Mouse (Mus musculus) gastrocnemius, adult 2 months (tissue): ENCODE measurements around the gene Ppp1r15a. TPM values are rescaled to one million over a fixed set of nuclear protein-coding genes. Genes with fewer than 3 reads are reported as not detected.
"Not testable (repeated sequence)": the region's sequence is repeated elsewhere in the genome, so short reads cannot be mapped to it uniquely, and the experiment has no call there.

Experiments
- DNase-seq: peaks from one replicate; pipeline ENCODE4 v3.0.0; 2022
- H3K27ac ChIP-seq: fragments of 200-600 bp; 2 replicates; pipeline ENCODE4 v1.8.1; 2022; ENCODE audit warnings: mild to moderate bottlenecking
- H3K4me3 ChIP-seq: fragments of 200-600 bp; 2 replicates; pipeline ENCODE4 v1.8.1; 2022; ENCODE audit warnings: mild to moderate bottlenecking, moderate library complexity
- CTCF ChIP-seq: fragments of 200-600 bp; IDR thresholded peaks from 2 replicates; pipeline ENCODE4 v1.8.1; 2022; ENCODE audit warnings: antibody characterized with exemption, mild to moderate bottlenecking, moderate library complexity
- intact Hi-C: fragments of 180-260 bp; cut with DNase I; formaldehyde crosslinking; loops from one replicate; pipeline ENCODE4 v1.15.1; 2025
- total RNA-seq, 2 experiments: library from RNA; stranded (reverse); gene quantifications; 2 replicates each; pipeline ENCODE4 v1.2.3; 2021

Gene Ppp1r15a
- total RNA-seq, 2 experiments from 2014 or later: 28.3 to 28.5 TPM

- TF ChIP-seq CTCF: no peak
Measured at GRCm38 (mm10) chr7:45482166-45482565, 43.9 kb downstream of the Ppp1r15a start.

GRCm38 (mm10) chr7:45481374-45481927 lies 44.6 kb downstream of the Ppp1r15a start, which contains the start of gene Tulp2:
Gene Tulp2, plus strand, starts transcription at chr7:45481877.
- Histone ChIP-seq H3K4me3 (no peak within 1 kb of the TSS), H3K27ac (no peak within 1 kb of the TSS)
- peak; percentile 74 for DNase-seq
- intact Hi-C loops: no loop called here
- no peak for TF ChIP-seq CTCF

More at GRCm38 (mm10) chr7:45482166-45482565, 43.9 kb downstream of the Ppp1r15a start:
- intact Hi-C loops: no loop called here
- H3K27ac ChIP-seq: no peak overlapping the region
- no peak for DNase-seq
- H3K4me3 ChIP-seq: no peak overlapping the region

GRCm38 (mm10) chr7:45480310-45480709 lies 45.8 kb downstream of the Ppp1r15a start:
- intact Hi-C loops, H3K27ac ChIP-seq, DNase-seq, H3K4me3 ChIP-seq: not testable (repeated sequence)

- intact Hi-C loops: loop anchor here (1.0 to 5.0 kb wide), 2 partner anchors 29 to 204 kb away; partner anchors contain the start of gene Ntn5
- Histone ChIP-seq H3K4me3 (no peak overlapping the region), H3K27ac (no peak overlapping the region)
- no peak for TF ChIP-seq CTCF
- no peak for DNase-seq
Measured at GRCm38 (mm10) chr7:45478774-45479173, 47.3 kb downstream of the Ppp1r15a start.

GRCm38 (mm10) chr7:45477003-45477402 lies 49.1 kb downstream of the Ppp1r15a start:
- DNase-seq: peak; percentile 80
- Histone ChIP-seq H3K4me3 (no peak overlapping the region), H3K27ac (peak overlapping the region; percentile 85)
- intact Hi-C loops: loop anchor here (2.0 to 5.0 kb wide), 2 partner anchors 84 to 205 kb away; partner anchors contain the start of gene Ntn5
- TF ChIP-seq CTCF: peak; percentile 75

GRCm38 (mm10) chr7:45476453-45476852 lies 49.6 kb downstream of the Ppp1r15a start:
- Histone ChIP-seq H3K27ac (peak overlapping the region; percentile 85), H3K4me3 (no peak overlapping the region)
- no peak for TF ChIP-seq CTCF
- peak; percentile 5 for DNase-seq
- intact Hi-C loops: loop anchor here (2.0 to 5.0 kb wide), 2 partner anchors 84 to 206 kb away; partner anchors contain the start of gene Ntn5

GRCm38 (mm10) chr7:45475291-45475969 lies 50.6 kb downstream of the Ppp1r15a start:
- DNase-seq: peak; percentile 62
- Histone ChIP-seq H3K4me3 (peak overlapping the region; percentile 64), H3K27ac (peak overlapping the region; percentile 91)
- intact Hi-C loops: loop anchor here (2.0 to 5.0 kb wide), 2 partner anchors 117 to 207 kb away; partner anchors contain the start of gene Ntn5
- no peak for TF ChIP-seq CTCF

Other genes starting within 250 kb of the Ppp1r15a start
- gene Slc6a21, start 248.8 kb downstream of the Ppp1r15a start, total RNA-seq: not detected
- 10 to 100 TPM; 33.9 to 34.7 TPM for gene Trpm4, start 192.5 kb downstream of the Ppp1r15a start, total RNA-seq
- 1,000 to 10,000 TPM in 1 of 2 experiments, 100 to 1,000 TPM in 1; 818 to 1,018 TPM for gene Hrc, start 191.0 kb downstream of the Ppp1r15a start, total RNA-seq
- under 1 TPM; 0.08 to 0.10 TPM for gene Ppfia3, start 159.2 kb downstream of the Ppp1r15a start, total RNA-seq
- not detected for gene Lin7b, start 155.7 kb downstream of the Ppp1r15a start, total RNA-seq
- 10 to 100 TPM; 87.9 to 90.7 TPM for gene Snrnp70, start 130.5 kb downstream of the Ppp1r15a start, total RNA-seq
- 10 to 100 TPM; 68.4 to 95.8 TPM for gene Kcna7, start 120.6 kb downstream of the Ppp1r15a start, total RNA-seq
- gene Ntf5, start 112.6 kb downstream of the Ppp1r15a start, total RNA-seq: 1 to 10 TPM; 3.6 to 4.9 TPM
- gene Lhb, start 105.4 kb downstream of the Ppp1r15a start, total RNA-seq: under 1 TPM; 0.51 to 0.73 TPM
- gene Gys1, start 91.4 kb downstream of the Ppp1r15a start, total RNA-seq: 100 to 1,000 TPM; 279 to 365 TPM
- 10 to 100 TPM; 18.2 to 28.1 TPM for gene Ruvbl2, start 88.2 kb downstream of the Ppp1r15a start, total RNA-seq
- gene Ftl1, start 66.4 kb downstream of the Ppp1r15a start, total RNA-seq: 100 to 1,000 TPM; 122 to 149 TPM
- gene Bax, start 59.4 kb downstream of the Ppp1r15a start, total RNA-seq: 10 to 100 TPM; 17.6 to 18.4 TPM
- under 1 TPM in 1 of 2 experiments, not detected in 1; 0.39 TPM for gene Tulp2, start 44.4 kb downstream of the Ppp1r15a start, total RNA-seq
- gene Gm45808, start 39.5 kb downstream of the Ppp1r15a start, total RNA-seq: 1 to 10 TPM; 5.5 to 8.4 TPM
- gene Dhdh, start 37.5 kb downstream of the Ppp1r15a start, total RNA-seq: 10 to 100 TPM; 13.1 to 22.9 TPM
- gene Nucb1, start 15.9 kb downstream of the Ppp1r15a start, total RNA-seq: 10 to 100 TPM; 55.1 to 61.8 TPM
- gene Plekha4, start 62 bp upstream of the Ppp1r15a start, total RNA-seq: 1 to 10 TPM; 3.4 to 3.5 TPM
- 1 to 10 TPM; 1.0 to 1.3 TPM for gene Hsd17b14, start 28.6 kb upstream of the Ppp1r15a start, total RNA-seq
- gene Bcat2, start 43.9 kb upstream of the Ppp1r15a start, total RNA-seq: 100 to 1,000 TPM in 1 of 2 experiments, 10 to 100 TPM in 1; 91.4 to 106 TPM
- not detected for gene Fgf21, start 89.2 kb upstream of the Ppp1r15a start, total RNA-seq
- not detected for gene Fut1, start 91.0 kb upstream of the Ppp1r15a start, total RNA-seq
- gene Izumo1, start 95.5 kb upstream of the Ppp1r15a start, total RNA-seq: under 1 TPM in 1 of 2 experiments, not detected in 1; 0.20 TPM
- gene Rasip1, start 101.2 kb upstream of the Ppp1r15a start, total RNA-seq: 1 to 10 TPM; 5.7 to 8.0 TPM
- 10 to 100 TPM; 18.7 to 44.9 TPM for gene Mamstr, start 113.7 kb upstream of the Ppp1r15a start, total RNA-seq
- gene Fut2, start 140.1 kb upstream of the Ppp1r15a start, total RNA-seq: under 1 TPM; 0.14 to 0.28 TPM
- gene Ntn5, start 157.8 kb upstream of the Ppp1r15a start, total RNA-seq: under 1 TPM; 0.20 to 0.50 TPM
- gene Sec1, start 168.1 kb upstream of the Ppp1r15a start, total RNA-seq: under 1 TPM in 1 of 2 experiments, not detected in 1; 0.25 TPM
- 10 to 100 TPM in 1 of 2 experiments, 1 to 10 TPM in 1; 7.7 to 16.4 TPM for gene Car11, start 173.6 kb upstream of the Ppp1r15a start, total RNA-seq
- gene Dbp, start 178.8 kb upstream of the Ppp1r15a start, total RNA-seq: 100 to 1,000 TPM in 1 of 2 experiments, 1 to 10 TPM in 1; 8.8 to 105 TPM
- gene Rpl18, start 189.2 kb upstream of the Ppp1r15a start, total RNA-seq: 100 to 1,000 TPM; 451 to 508 TPM
- 10 to 100 TPM; 14.4 to 15.8 TPM for gene Sphk2, start 191.7 kb upstream of the Ppp1r15a start, total RNA-seq
- under 1 TPM; 0.08 to 0.31 TPM for gene Fam83e, start 194.9 kb upstream of the Ppp1r15a start, total RNA-seq
- not detected for gene Spaca4, start 199.5 kb upstream of the Ppp1r15a start, total RNA-seq